Mouse (Mus musculus) hindbrain, embryonic 12.5 days (tissue): ENCODE measurements at regions not wholly inside any gene's neighbourhood (a gene's known extent, or its start where the extent isn't known, plus 50 kb on each side); places are given as distances from the start of the nearest gene placed in this dataset.

Experiments used
- ATAC-seq: fragments of 200-750 bp; cut with Nextera tagmentation; 2 replicates; pipeline ENCODE4 v1.8.0; 2017; ENCODE audit warnings: moderate TSS enrichment; ENCODE audit not compliant: low FRiP score
- H3K27ac ChIP-seq: fragments of 300-500 bp; sonication (generic); 2 replicates; pipeline ENCODE4 v1.5.1; 2016; ENCODE audit warnings: mild to moderate bottlenecking
- H3K27me3 ChIP-seq: fragments of 300-500 bp; sonication (generic); 2 replicates; pipeline ENCODE4 v1.6.1; 2016; ENCODE audit warnings: mild to moderate bottlenecking
- H3K36me3 ChIP-seq: fragments of 300-500 bp; sonication (generic); 2 replicates; pipeline ENCODE4 v1.6.1; 2016; ENCODE audit warnings: mild to moderate bottlenecking
- H3K4me1 ChIP-seq: fragments of 300-500 bp; sonication (generic); 2 replicates; pipeline ENCODE4 v1.6.1; 2016
- H3K4me2 ChIP-seq: fragments of 300-500 bp; sonication (generic); replicated peaks from 2 replicates; pipeline ENCODE4 v1.6.1; 2016; ENCODE audit warnings: mild to moderate bottlenecking
- H3K4me3 ChIP-seq: fragments of 300-500 bp; sonication (generic); 2 replicates; pipeline ENCODE4 v1.5.1; 2016; ENCODE audit warnings: mild to moderate bottlenecking
- H3K9ac ChIP-seq: fragments of 300-500 bp; sonication (generic); 2 replicates; pipeline ENCODE4 v1.6.1; 2016; ENCODE audit warnings: mild to moderate bottlenecking, moderate library complexity
- H3K9me3 ChIP-seq: fragments of 300-500 bp; sonication (generic); replicated peaks from 2 replicates; pipeline ENCODE4 v1.6.1; 2016; ENCODE audit warnings: mild to moderate bottlenecking
- WGBS: fragments of 180-500 bp; shearing (Covaris S2); methylation state at CpG from one replicate; pipeline ENCODE4 v1.1.7; 2016; 5-methylcytosine and 5-hydroxymethylcytosine counted together

DNA sequence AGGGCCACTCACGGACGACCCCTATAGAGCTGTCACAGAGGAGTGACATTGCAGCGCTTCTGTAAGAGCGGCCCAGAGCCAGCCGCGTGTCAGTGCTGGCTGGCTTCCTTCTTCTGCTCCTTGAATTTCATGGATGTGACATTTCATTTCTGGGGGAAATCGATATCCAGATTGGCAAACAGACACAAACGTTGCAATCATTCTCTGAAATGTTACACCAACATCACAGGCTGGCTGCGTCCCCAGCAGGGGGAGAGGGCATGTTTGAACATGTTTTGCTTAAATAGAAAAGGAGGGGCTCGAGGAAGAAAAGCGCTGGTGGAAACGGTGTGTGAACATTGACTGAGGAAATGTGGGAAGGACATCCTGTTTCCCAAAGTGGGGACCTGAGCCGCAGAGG lies 417.4 kb upstream of the Kcnab2 start:
- Histone ChIP-seq H3K9me3 (0 out of 2 replicates have a peak, but pooled peaks cover 6% of the 10 kb centered on the region), H3K9ac (no peak overlapping the region), H3K36me3 (no peaks in the 10 kb centered on the region), H3K27me3 (peaks cover 6% of the 10 kb centered on the region; the same call in 1 of the 2 replicates), H3K4me1 (no peaks in the 10 kb centered on the region), H3K27ac (no peak overlapping the region), H3K4me2 (no peak overlapping the region), H3K4me3 (no peak overlapping the region)
- no peak for ATAC-seq
- WGBS: 65% methylated on average over 13 of the region's 13 CpGs

GRCm38 (mm10) chr4:152892997-152893396 lies 415.3 kb upstream of the Kcnab2 start:
- no peak for ATAC-seq
- Histone ChIP-seq H3K4me1 (peaks cover 9% of the 10 kb centered on the region), H3K27me3 (peaks cover 4% of the 10 kb centered on the region; the same call in 1 of the 2 replicates), H3K4me2 (no peak overlapping the region), H3K36me3 (no peaks in the 10 kb centered on the region), H3K9ac (no peak overlapping the region), H3K4me3 (no peak overlapping the region), H3K27ac (no peak overlapping the region), H3K9me3 (0 out of 2 replicates have a peak, but pooled peaks cover 9% of the 10 kb centered on the region)
- WGBS: 85% methylated on average over 3 of the region's 3 CpGs

GRCm38 (mm10) chr4:152889211-152889610 lies 411.5 kb upstream of the Kcnab2 start:
- Histone ChIP-seq H3K4me2 (no peak overlapping the region), H3K9me3 (0 out of 2 replicates have a peak, but pooled peaks cover 9% of the 10 kb centered on the region), H3K4me3 (no peak overlapping the region), H3K27ac (no peak overlapping the region), H3K27me3 (no peaks in the 10 kb centered on the region), H3K9ac (no peak overlapping the region), H3K36me3 (no peaks in the 10 kb centered on the region), H3K4me1 (peaks cover 10% of the 10 kb centered on the region)
- ATAC-seq: no peak
- WGBS: 83% methylated on average over 5 of the region's 5 CpGs

- WGBS: 52% methylated on average over 14 of the region's 14 CpGs
- H3K9me3 ChIP-seq: 0 out of 2 replicates have a peak, but pooled peaks cover 9% of the 10 kb centered on the region
- no peaks in the 10 kb centered on the region for H3K36me3 ChIP-seq
- H3K27me3 ChIP-seq: no peaks in the 10 kb centered on the region
- no peak overlapping the region for H3K9ac ChIP-seq
- H3K27ac ChIP-seq: no peak overlapping the region
- H3K4me3 ChIP-seq: no peak overlapping the region
- H3K4me2 ChIP-seq: no peak overlapping the region
- H3K4me1 ChIP-seq: peaks cover 10% of the 10 kb centered on the region
- ATAC-seq: no peak
Measured at GRCm38 (mm10) chr4:152888306-152888705, 410.6 kb upstream of the Kcnab2 start.

GRCm38 (mm10) chr4:152886773-152887172 lies 409.1 kb upstream of the Kcnab2 start:
- Histone ChIP-seq H3K27me3 (no peaks in the 10 kb centered on the region), H3K27ac (no peak overlapping the region), H3K36me3 (no peaks in the 10 kb centered on the region), H3K9ac (no peak overlapping the region), H3K4me2 (no peak overlapping the region), H3K4me1 (peaks cover 10% of the 10 kb centered on the region), H3K9me3 (0 out of 2 replicates have a peak, but pooled peaks cover 9% of the 10 kb centered on the region), H3K4me3 (no peak overlapping the region)
- ATAC-seq: no peak
- 75% methylated on average over 9 of the region's 9 CpGs for WGBS

GRCm38 (mm10) chr4:152881433-152881930 lies 403.8 kb upstream of the Kcnab2 start:
- H3K27me3 ChIP-seq: no peaks in the 10 kb centered on the region
- H3K36me3 ChIP-seq: no peaks in the 10 kb centered on the region
- H3K4me1 ChIP-seq: peaks cover 3% of the 10 kb centered on the region; the same call in 1 of the 2 replicates
- H3K9ac ChIP-seq: no peak overlapping the region
- H3K4me2 ChIP-seq: no peak overlapping the region
- H3K4me3 ChIP-seq: no peak overlapping the region
- H3K27ac ChIP-seq: no peak overlapping the region
- no peak for ATAC-seq
- H3K9me3 ChIP-seq: 0 out of 2 replicates have a peak, but pooled peaks cover 5% of the 10 kb centered on the region

- no peak for ATAC-seq
- WGBS: 96% methylated on average over 2 of the region's 2 CpGs
- 0 out of 2 replicates have a peak, but pooled peaks cover 5% of the 10 kb centered on the region for H3K9me3 ChIP-seq
Measured at GRCm38 (mm10) chr4:152880368-152880767, 402.7 kb upstream of the Kcnab2 start.

GRCm38 (mm10) chr4:152878941-152879340 lies 401.3 kb upstream of the Kcnab2 start:
- H3K4me1 ChIP-seq: peaks cover 3% of the 10 kb centered on the region; the same call in 1 of the 2 replicates
- H3K36me3 ChIP-seq: no peaks in the 10 kb centered on the region
- no peak for ATAC-seq
- no peak overlapping the region for H3K4me2 ChIP-seq
- 58% methylated on average over 14 of the region's 14 CpGs for WGBS
- H3K27ac ChIP-seq: no peak overlapping the region
- H3K9ac ChIP-seq: no peak overlapping the region
- no peaks in the 10 kb centered on the region for H3K27me3 ChIP-seq
- H3K9me3 ChIP-seq: 0 out of 2 replicates have a peak, but pooled peaks cover 5% of the 10 kb centered on the region
- no peak overlapping the region for H3K4me3 ChIP-seq

More at GRCm38 (mm10) chr4:152880368-152880767, 402.7 kb upstream of the Kcnab2 start:
- H3K27me3 ChIP-seq: no peaks in the 10 kb centered on the region
- peaks cover 3% of the 10 kb centered on the region; the same call in 1 of the 2 replicates for H3K4me1 ChIP-seq
- H3K36me3 ChIP-seq: no peaks in the 10 kb centered on the region
- H3K9ac ChIP-seq: no peak overlapping the region
- H3K4me3 ChIP-seq: no peak overlapping the region
- H3K4me2 ChIP-seq: no peak overlapping the region
- H3K27ac ChIP-seq: no peak overlapping the region

GRCm38 (mm10) chr4:152878401-152878800 lies 400.7 kb upstream of the Kcnab2 start:
- Histone ChIP-seq H3K27ac (no peak overlapping the region), H3K4me3 (no peak overlapping the region), H3K36me3 (no peaks in the 10 kb centered on the region), H3K27me3 (no peaks in the 10 kb centered on the region), H3K9ac (no peak overlapping the region), H3K9me3 (0 out of 2 replicates have a peak, but pooled peaks cover 5% of the 10 kb centered on the region), H3K4me1 (peaks cover 3% of the 10 kb centered on the region; the same call in 1 of the 2 replicates), H3K4me2 (no peak overlapping the region)
- WGBS: 55% methylated on average over 3 of the region's 3 CpGs
- no peak for ATAC-seq

DNA sequence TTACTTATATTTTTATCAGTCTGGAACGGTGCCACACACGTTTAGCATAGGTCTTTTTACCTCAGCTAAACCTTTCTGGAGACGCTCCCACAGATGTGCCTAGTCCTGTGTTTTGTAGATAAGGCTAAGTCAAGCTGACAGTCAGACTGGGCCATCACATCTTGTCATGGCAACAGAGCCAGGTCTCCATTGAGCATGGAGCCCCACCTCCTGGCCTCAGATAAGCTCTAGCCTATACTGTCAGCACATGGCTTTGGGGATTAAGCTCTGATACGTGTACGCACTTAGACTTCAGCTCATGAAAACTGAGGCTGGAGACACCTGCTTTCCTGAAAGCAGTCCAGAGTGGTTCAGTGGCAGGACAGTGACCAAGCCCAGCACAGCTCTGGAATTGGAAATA lies 392.4 kb upstream of the Kcnab2 start:
- H3K4me1 ChIP-seq: no peaks in the 10 kb centered on the region
- no peak overlapping the region for H3K27ac ChIP-seq
- no peak overlapping the region for H3K9ac ChIP-seq
- no peaks in the 10 kb centered on the region for H3K9me3 ChIP-seq
- H3K4me2 ChIP-seq: no peak overlapping the region
- 85% methylated on average over 5 of the region's 5 CpGs for WGBS
- no peaks in the 10 kb centered on the region for H3K36me3 ChIP-seq
- ATAC-seq: no peak
- H3K27me3 ChIP-seq: no peaks in the 10 kb centered on the region
- no peak overlapping the region for H3K4me3 ChIP-seq

GRCm38 (mm10) chr4:152865894-152866293 lies 388.2 kb upstream of the Kcnab2 start:
- H3K4me2 ChIP-seq: no peak overlapping the region
- no peaks in the 10 kb centered on the region for H3K9me3 ChIP-seq
- H3K4me3 ChIP-seq: no peak overlapping the region
- 0 out of 2 replicates have a peak overlapping the region, but pooled peaks have one; percentile 24 for H3K27ac ChIP-seq
- no peaks in the 10 kb centered on the region for H3K27me3 ChIP-seq
- ATAC-seq: peak; percentile 63; the same call in 1 of the 2 replicates
- WGBS: 67% methylated on average over 8 of the region's 8 CpGs
- H3K36me3 ChIP-seq: no peaks in the 10 kb centered on the region
- H3K9ac ChIP-seq: no peak overlapping the region
- H3K4me1 ChIP-seq: no peaks in the 10 kb centered on the region

DNA sequence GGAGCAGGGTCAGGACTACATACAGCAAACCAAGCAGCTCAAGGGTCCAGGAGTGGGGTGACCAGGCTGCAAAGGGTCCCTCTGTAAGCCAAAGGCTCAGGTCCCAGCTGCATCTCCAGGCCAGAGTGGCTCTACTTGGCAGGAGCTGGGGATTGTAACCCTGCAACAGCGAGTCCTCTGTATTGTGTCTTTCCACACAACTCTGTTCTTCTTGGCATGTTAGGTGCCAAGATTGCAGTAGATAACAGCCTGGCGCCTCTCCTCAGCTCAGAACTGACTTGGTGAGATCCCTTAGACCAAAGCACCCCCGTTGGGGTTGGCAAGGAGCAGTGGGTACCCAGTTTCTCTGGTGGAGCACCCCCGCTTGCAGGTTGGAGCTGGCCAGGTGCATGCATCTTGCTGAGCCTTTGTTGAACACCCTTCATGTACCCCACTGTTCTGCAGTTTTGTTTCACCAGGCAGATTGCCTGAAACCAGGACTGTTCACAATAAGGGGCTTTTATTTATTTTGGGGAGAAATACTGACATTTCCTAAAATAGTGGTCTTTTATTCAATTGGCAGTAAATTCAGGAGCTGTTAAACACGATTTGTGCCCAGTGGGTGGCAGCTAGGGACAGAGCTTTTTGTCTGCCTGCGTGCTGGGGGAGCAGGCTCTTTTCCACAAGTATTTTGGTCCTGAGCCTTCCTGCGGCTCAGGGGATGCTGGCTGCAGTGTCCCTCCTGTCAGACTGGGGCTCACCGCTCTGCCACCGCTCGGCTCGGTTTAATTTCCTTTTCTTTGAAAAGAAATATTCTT lies 385.3 kb upstream of the Kcnab2 start:
- Histone ChIP-seq H3K9ac (no peak overlapping the region), H3K27ac (no peak overlapping the region), H3K4me1 (no peaks in the 10 kb centered on the region), H3K9me3 (no peaks in the 10 kb centered on the region), H3K36me3 (no peaks in the 10 kb centered on the region), H3K4me3 (no peak overlapping the region), H3K4me2 (no peak overlapping the region), H3K27me3 (no peaks in the 10 kb centered on the region)
- 50% methylated on average over 11 of the region's 11 CpGs for WGBS
- ATAC-seq: no peak
